Mouse (Mus musculus) natural killer cell, adult 2 months (primary cell): Measurements from ENCODE around the gene Cuedc1.
"Not testable (repeated sequence)": the region's sequence is repeated elsewhere in the genome, so short reads cannot be mapped to it uniquely, and the experiment has no call there.

Experiments used
- DNase-seq, 2 experiments: peaks; one replicate each; pipeline ENCODE4 v3.0.0; 2022; ENCODE audit warnings: low spot score in 2 of 2

Gene Cuedc1

GRCm38 (mm10) chr11:88168611-88169010 is 70.8 kb downstream of the Cuedc1 start:
- DNase-seq, result no peak

- DNase-seq, result no peak
Measured at GRCm38 (mm10) chr11:88169531-88170040, 71.7 kb downstream of the Cuedc1 start.

DNA sequence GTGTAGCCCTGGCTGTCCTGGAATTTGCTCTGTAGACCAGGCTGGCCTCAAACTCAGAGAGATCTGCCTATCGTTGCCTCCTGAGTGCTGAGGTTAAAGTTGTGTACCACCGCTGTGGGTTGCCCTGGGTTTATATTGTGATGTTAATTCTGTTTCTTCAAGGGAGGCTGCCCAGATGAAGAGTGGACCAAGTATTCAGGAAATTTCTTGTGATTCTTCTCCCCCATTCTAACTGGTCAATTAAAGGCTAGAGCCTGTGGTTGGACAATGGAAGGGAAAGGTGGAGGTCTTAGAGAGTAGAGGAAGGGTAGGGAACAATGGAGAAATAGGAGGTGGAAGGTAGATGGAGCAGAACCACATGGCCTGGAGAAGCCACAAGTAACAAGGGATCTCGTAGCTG is 72.7 kb downstream of the Cuedc1 start:
- DNase-seq, result no peak

GRCm38 (mm10) chr11:88171876-88172442 is 74.1 kb downstream of the Cuedc1 start:
- no peak for DNase-seq

- DNase-seq, result no peak
Measured at GRCm38 (mm10) chr11:88172601-88173325, 74.9 kb downstream of the Cuedc1 start.

GRCm38 (mm10) chr11:88173386-88174025 is 75.6 kb downstream of the Cuedc1 start:
- DNase-seq, result no peak

DNA sequence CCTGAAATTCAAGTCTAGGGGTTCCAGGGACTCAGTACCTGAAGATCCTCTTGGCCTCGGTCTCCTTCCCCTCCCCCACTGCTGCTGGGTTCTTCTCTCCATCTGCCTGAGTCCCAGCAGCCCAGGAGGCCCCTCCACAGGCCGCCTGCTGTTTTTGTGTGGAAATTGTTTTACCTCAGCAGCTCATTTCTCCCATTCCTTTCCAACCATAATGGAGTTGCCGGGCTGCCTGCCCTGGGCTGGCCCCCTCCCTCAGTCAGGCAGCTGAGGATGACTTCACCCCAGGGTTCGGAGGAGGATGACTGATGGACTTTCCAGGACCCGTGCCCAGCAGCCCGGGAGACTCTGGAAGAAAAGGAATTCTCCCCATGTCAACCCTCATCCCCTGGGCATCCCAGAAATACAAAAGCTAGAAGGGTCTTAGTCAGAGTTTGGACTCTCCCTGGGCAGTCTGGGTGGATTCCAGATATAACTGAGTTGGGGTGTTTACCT is 82.7 kb downstream of the Cuedc1 start:
- DNase-seq, result no peak

- no peak for DNase-seq
Measured at GRCm38 (mm10) chr11:88180959-88181619, 83.2 kb downstream of the Cuedc1 start.

GRCm38 (mm10) chr11:88184632-88185180 is 86.8 kb downstream of the Cuedc1 start:
- DNase-seq, result no peak

DNA sequence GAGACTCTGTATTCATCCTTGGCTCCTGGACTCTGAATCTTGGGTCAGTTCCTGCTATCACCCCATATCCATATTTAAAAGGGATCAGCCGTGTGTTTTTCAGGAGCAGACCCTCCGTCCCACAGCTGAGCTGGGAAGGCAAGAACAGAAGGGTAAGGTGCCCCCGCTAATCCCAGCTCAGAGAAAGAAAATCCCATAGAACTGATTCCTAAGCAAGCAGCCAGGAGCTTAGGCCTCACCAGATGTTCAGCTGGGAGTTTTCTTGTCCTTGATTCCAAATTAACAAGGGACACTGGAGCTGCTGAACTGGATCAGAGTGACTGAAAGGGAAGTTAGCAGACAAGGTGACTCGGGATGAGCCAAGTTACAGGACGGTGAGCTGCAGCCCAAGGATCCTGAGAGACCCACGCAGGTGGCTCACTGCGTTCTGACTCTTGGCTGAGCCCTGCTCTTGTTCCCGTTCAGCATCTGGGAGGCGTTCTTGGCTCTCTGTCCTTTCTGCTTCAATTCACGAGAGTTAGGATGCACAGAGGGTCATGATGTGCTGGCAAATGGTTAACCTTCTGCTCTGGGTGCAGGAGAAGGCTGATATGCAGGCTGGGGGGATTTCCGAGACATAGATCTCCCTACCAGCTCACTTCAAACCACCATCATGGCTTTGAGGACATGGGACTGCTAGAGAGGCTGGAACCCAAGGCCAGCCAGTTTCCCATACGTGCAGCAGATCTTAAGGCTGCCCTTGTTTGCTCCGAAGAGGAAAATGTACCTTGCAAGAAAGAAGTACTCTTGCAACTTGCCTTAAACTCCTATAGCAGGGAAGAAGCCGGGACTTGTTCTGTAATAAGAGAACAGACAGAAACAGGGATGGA is 88.5 kb downstream of the Cuedc1 start:
- DNase-seq, result no peak

DNA sequence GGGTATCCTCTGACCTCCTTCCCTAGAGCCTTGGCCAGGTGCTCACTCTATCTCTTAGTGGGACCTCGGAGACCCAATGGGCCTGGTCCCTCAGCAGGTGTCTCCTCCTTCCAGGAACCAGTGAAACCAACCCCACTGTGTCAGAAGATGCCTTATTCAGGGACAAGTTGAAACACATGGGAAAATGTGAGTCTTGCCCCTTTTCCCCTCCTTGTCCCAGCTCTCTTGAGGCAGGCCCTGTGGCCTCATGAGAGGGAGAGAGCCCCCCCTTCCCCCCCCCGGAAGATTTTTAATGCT is 89.0 kb downstream of the Cuedc1 start:
- no peak for DNase-seq

GRCm38 (mm10) chr11:88187417-88188133 is 89.7 kb downstream of the Cuedc1 start:
- peak; percentile 69 to 89 for DNase-seq

- DNase-seq, result no peak
Measured at GRCm38 (mm10) chr11:88188216-88188615, 90.4 kb downstream of the Cuedc1 start.

DNA sequence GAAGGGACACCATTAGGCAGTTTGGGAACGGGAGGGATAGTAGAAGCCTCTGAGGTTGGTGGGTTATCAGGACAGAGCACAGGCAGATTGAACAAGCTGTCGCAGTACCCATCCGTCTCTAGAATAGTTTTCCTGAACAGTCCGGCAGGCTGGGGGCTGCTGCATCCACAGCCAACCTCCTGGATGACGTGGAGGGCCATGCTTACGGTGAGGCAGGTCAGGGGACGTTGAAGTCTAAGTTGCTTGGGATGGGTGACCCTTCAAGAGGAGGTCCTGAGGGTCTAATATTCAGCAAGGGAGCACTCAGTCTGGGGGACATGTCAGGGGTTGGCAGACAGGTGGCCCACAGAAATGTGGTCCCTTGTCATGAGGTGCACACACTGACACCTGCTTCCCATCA is 90.8 kb downstream of the Cuedc1 start:
- no peak for DNase-seq

GRCm38 (mm10) chr11:88192595-88192994 is 94.7 kb downstream of the Cuedc1 start:
- DNase-seq, result peak in 1 of 2 experiments; percentile 35

DNA sequence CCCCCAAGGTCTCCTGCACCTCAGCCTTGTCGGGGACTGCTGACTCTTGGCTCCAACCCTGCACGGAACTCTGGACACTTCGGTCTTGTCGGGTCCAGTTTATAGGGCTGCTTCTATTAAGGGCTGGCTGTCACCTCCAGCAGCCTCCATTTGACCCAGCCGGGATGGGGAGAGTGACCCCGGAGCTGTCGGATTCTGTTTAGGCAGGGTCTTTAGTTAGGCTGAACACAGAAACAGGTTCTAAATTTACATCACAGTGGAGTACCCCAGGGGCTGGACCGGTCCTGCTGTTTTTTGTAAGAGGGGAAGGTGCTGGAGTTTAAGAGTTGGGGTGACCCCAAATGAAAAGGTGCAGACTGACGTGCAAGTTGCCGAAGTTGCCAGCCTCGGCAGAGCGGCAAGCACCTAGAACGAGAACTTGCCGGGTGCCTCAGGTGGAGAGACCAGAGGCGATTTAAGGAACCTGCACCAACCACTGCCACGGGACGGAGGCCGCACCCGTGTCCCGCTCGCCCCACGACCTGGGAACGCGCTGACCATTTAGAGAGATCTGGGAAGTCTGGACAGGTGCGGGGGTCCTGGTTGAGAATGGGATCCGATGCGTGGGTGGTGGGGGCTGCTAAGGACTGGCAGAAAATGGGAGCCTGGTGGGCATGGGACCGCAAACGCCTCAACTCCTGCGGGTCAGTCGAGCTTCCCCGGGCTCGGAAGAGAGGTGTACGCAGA is 95.4 kb downstream of the Cuedc1 start:
- DNase-seq, result no peak

DNA sequence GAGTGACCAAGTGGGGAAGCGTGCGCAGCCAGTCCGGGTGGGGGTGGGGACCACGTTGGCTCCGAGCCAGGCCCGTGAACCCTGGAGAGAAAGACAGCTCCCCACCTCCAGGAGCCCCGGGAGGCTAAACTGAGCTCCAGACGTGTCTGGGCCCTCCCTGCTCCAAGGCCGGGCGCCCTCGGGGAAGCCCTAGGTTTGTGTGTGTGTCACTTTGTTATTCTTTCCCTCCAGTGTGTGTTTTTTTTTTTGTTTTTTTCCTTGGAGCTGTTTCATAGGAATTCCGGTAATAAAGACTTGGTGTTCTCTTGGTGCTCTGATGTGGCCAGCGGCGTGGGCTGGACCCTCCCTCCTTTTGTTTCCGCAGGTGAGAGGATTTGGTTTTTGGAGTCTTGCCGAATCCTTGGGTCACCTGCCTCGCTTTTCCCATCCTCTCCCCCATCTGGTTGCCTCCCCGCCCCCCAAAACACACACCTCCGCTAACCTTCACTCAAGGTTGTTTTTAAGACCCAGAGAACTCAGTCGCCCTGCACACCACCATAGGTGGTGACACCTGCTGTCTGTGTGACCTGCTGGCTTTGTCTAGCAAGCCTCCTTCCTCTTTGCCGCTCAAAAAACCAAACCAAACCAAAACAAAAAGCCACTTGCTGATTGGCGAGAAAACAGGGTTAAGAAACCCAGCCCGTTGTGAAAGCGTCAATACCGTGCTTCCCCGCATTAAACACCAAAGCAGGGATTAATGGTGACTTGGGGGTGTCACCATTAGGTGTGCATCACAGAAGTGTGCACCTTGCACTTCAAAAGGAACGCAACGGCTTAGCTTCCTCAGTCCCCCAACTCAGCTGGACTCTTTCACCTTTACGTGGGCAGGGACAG is 96.2 kb downstream of the Cuedc1 start:
- DNase-seq, result peak in 1 of 2 experiments; percentile 47

DNA sequence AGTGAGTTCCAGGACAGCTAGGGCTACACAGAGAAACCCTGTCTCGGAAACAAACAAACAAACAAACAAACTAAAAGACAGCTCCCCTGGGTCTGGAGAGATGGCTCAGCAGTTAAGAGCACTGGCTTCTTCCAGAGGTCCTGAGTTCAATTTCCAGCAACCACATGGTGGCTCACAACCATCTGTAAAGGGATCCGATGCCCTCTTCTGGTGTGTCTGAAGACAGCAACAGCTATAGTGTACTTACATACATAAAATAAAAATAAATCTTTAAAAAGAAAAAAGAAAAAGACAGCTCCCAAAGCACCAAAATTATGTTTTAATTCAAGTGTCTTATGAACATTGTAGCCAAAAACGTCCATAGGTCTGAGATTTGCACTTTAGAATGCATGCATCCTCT is 97.8 kb downstream of the Cuedc1 start:
- DNase-seq, result not testable (repeated sequence)

DNA sequence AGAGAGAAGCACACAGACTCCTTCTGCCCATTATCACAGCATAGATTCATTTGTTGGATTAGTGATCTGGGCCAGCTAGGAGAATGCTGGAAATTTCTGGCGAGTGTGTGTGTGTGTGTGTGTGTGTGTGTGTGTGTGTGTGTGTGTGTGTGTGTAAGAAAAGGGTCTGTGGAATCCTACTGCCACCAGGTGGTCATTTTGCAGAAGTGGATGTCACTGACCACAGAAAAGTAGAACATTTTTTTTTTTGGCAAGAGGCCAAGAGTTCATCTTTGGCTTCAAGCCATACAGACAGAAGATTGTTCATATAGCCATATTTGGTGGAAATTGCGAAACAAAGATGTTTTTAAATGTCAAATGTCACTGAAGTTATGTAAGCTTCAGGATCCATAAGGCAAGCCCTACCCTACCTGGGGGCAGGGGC is 99.3 kb downstream of the Cuedc1 start:
- peak; percentile 61 to 63 for DNase-seq
